Mouse (Mus musculus) urinary bladder, postnatal 25 days (tissue): ENCODE results near the gene Tspan5.

ENCODE experiments used
- DNase-seq: peaks from one replicate; pipeline ENCODE4 v3.0.0; 2022; ENCODE audit warnings: low spot score

The Tspan5 gene

GRCm38 (mm10) chr3:138847809-138848208 lies 105.8 kb downstream of the Tspan5 start:
- DNase-seq: no peak

GRCm38 (mm10) chr3:138849755-138850301 lies 107.8 kb downstream of the Tspan5 start:
- no peak for DNase-seq

GRCm38 (mm10) chr3:138851876-138852275 lies 109.9 kb downstream of the Tspan5 start:
- no peak for DNase-seq

- no peak for DNase-seq
Observed at GRCm38 (mm10) chr3:138852982-138853689, 111.1 kb downstream of the Tspan5 start.

GRCm38 (mm10) chr3:138853996-138854836 lies 112.2 kb downstream of the Tspan5 start:
- no peak for DNase-seq

- no peak for DNase-seq
Observed at GRCm38 (mm10) chr3:138855387-138855786, 113.4 kb downstream of the Tspan5 start.

GRCm38 (mm10) chr3:138856946-138857345 lies 115.0 kb downstream of the Tspan5 start:
- DNase-seq: no peak

GRCm38 (mm10) chr3:138857805-138858546 lies 116.0 kb downstream of the Tspan5 start:
- DNase-seq: no peak

- no peak for DNase-seq
Observed at GRCm38 (mm10) chr3:138858649-138859048, 116.7 kb downstream of the Tspan5 start.

- no peak for DNase-seq
Observed at GRCm38 (mm10) chr3:138859166-138859565, 117.2 kb downstream of the Tspan5 start.

- no peak for DNase-seq
Observed at GRCm38 (mm10) chr3:138859666-138860065, 117.7 kb downstream of the Tspan5 start.

GRCm38 (mm10) chr3:138860257-138860760 lies 118.3 kb downstream of the Tspan5 start:
- no peak for DNase-seq

- no peak for DNase-seq
Observed at GRCm38 (mm10) chr3:138861032-138861431, 119.0 kb downstream of the Tspan5 start.

- no peak for DNase-seq
Observed at GRCm38 (mm10) chr3:138861589-138861988, 119.6 kb downstream of the Tspan5 start.

- no peak for DNase-seq
Observed at GRCm38 (mm10) chr3:138864166-138864648, 122.2 kb downstream of the Tspan5 start.

- DNase-seq: no peak
Observed at GRCm38 (mm10) chr3:138865271-138865670, 123.3 kb downstream of the Tspan5 start.

- no peak for DNase-seq
Observed at GRCm38 (mm10) chr3:138867149-138867848, 125.3 kb downstream of the Tspan5 start.

- no peak for DNase-seq
Observed at GRCm38 (mm10) chr3:138868409-138868808, 126.4 kb downstream of the Tspan5 start.

GRCm38 (mm10) chr3:138875282-138875681 lies 133.3 kb downstream of the Tspan5 start:
- DNase-seq: no peak

- no peak for DNase-seq
Observed at GRCm38 (mm10) chr3:138875936-138876335, 133.9 kb downstream of the Tspan5 start.

GRCm38 (mm10) chr3:138876418-138876817 lies 134.4 kb downstream of the Tspan5 start:
- DNase-seq: no peak
